Mouse (Mus musculus): ENCODE results near the gene Gp9.

DNA sequence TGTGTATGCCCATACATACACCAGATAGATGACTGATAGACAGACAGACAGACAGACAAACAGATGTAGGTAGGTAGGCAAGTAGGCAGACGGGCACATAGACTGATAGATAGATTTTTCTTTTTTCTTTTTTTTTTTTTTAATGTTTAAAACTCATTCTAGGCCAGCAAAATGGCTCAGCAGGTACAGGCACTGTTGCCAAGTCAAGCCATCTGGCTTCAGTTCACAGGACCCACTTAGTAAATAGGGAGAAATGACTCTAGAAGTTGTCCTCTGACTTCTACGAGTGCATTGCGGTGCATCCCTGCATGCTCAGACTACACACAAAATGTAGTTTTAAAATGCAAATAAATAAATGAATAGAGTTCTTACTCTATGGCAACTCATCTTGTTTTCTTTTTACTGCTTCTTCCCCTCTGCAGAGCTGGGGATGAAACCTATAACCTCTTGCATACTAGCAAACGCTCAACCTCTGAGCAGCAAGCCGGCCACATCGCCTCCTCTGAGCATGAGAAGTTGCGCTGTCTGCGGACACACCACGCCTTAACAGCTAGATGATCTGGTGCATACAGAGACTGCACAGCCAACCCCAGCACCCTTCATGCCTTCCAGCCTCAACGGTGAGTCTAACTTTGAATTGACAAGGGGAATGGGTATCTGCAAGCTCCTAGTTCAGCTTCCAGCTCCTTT is 16.1 kb downstream of the Gp9 start:
- TF ChIP-seq CTCF (IDR thresholded peaks at IDR 0.05; ENCODE audit: control insufficient read depth, insufficient read depth, low read length) (no peak), POLR2A (IDR thresholded peaks at IDR 0.05; ENCODE audit: borderline replicate concordance, control insufficient read depth, low read depth, low read length) (no peak)
